Mouse (Mus musculus): ENCODE measurements around the gene Pgc. TPM values are rescaled to one million over a fixed set of nuclear protein-coding genes. Genes with fewer than 3 reads are reported as not detected.
A peak's percentile ranks its signal among the peaks of the same experiment; 100 is the strongest.

Gene Pgc
- total RNA-seq, 4 experiments from 2014 or later = not detected

DNA sequence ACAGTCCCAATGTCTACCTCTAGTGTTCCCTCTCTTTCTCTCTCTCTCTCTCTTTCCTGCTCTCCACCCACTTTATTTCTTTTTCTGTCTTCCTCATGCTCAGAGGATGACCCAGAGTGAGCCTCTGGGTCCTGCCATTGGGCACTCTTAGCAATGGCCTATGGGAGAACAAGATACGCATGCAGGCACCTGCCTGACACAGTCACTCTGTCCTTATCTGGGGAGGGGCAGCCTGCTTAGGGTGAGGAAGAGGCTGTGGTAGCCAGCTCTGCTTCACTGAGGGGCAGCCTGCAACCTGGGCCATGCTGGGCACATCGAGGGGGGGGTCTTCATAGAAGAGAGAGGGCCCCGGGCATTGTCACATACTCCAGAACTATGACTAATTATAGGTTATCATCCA is 23.0 kb downstream of the Pgc start:
- DNase-seq (ENCODE audit: low spot score in 2 of 2) = no peak

DNA sequence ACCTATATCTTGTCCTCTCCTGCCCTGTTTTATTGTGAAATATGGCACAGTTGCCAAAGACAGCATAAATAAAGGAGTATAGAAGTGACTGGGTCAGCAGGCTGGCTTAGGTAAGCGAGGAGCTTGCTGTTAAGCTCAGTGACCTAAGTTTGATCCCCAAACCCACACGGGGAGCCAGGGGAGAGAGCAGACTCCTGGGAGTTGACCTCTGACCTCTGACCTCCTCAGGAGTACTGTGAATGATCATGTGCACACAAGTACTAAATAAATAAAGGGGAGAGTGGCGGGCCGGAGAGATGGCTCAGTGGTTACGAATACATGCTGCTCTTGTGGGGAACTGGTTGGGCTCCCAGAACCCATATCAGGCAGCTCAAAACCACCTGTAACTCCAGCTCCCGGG is 23.5 kb downstream of the Pgc start:
- DNase-seq (ENCODE audit: low spot score in 2 of 2) = no peak

DNA sequence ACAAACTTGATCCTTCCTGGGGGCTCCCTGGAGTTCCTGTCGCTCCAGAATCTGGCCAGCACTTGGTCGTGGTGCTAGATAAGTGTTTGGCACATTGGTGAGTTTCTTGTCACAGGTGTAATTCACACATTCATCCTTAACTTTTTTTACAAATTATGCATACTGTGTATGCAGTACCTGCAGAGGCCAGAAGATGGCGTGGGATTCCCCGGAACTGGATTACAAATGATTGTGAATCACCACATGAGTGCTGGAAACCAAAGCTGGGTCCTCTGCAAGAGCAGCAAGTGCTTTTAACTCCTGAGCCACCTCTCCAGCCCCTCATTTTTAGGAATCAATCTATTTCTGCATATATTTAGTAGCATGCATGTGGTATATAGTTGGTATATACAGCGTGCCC is 25.2 kb downstream of the Pgc start:
- no peak for DNase-seq (ENCODE audit: low spot score in 2 of 2)

DNA sequence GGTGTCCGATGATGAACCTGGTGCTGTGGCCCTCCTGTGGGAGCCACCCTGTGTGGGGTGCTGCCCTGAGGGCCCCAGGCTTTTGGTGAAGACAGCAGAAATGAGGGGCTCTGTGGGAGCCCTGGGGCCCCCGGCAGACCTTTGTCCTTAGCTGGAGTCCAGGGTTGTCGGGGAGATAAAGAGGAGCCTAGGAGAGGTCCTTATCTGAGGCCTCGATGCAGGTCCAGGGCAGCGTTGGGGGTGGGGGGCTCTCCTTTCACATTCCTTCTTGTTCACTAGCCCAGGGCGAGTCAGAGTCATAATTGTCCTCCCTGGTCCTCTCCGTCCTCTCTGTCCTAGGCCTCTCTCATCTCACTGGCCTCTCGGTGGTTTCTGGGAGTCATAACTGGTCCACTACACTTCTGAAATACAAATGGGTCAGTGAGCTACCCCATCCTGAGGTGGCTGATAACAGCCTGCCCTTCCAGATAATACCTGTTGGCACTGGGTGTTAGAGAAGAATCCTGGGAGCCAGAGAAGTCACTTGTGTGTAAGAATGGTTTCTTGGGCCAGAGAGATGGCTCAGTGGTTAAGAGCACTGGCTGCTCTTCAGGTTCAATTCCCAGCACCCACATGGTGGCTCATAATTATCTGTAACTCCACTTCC is 26.6 kb downstream of the Pgc start:
- no peak for DNase-seq (ENCODE audit: low spot score in 2 of 2)

DNA sequence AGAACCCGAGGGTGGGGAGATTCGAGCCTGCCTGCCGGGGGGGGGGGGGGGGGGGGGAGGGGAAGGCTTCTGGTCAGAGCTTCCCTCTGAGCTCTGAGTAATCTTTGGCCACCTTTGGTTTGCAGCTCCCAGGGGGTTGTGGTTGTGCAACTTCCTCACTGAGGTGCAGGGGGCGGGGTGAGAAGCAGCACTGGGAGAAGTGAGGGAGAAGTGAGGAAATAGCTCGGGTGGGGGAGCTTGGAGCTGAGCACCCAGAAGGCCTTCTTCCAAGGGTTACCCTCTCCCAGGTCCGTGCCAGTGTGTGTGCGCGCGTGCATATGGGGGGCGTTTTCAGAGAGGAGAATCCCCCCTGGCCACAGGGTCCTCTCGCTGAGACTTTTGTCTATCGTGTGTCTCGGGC is 27.6 kb downstream of the Pgc start:
- DNase-seq (ENCODE audit: low spot score in 2 of 2) = no peak

DNA sequence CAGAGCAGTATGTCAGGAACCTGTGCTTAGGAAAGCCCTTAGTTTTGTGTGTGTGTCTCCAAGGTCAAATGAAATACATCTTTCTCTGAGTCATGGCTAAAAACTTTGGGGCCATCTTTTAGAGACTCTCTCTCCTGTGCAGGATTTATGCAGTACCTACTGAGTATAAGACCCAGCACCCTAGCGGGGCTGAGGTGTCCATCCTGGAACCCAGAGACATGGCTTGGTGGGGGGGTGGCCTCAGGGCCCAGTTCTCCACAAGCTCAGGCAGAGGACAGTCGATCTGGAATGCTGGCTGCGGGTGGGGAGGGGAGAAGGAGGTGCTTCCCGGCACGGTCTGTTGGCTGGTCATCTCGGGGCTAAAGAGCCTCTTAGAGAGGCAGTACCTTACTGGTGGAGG is 29.7 kb downstream of the Pgc start:
- no peak for DNase-seq (ENCODE audit: low spot score in 2 of 2)

DNA sequence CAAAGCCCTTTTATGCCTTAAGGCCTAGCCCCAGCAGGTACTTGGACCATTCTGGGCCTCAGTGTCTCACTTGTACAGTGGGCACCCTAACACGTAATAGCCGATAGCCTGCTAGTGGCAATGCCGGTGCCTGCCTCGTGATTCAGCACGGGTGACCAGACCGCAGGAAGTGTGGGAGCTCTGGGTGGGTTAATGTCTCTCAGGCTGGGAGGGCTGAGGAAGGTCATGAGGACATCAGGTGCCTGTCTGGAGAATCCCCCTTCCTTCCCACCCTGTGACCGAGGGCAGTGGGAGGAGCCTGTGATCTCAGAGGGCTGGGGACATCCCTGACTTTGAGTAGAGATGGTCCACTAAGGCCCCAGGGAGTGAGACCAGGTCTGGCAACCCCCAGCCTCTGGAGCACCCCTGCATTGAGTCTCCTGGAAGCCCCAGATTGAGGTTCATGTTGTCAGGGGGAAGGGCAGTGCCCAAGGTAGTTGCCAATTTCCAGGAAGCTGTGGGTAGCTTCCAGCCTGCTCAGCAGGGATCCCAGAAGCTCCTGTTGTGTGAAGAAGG is 30.5 kb downstream of the Pgc start:
- no peak for DNase-seq (ENCODE audit: low spot score in 2 of 2)

DNA sequence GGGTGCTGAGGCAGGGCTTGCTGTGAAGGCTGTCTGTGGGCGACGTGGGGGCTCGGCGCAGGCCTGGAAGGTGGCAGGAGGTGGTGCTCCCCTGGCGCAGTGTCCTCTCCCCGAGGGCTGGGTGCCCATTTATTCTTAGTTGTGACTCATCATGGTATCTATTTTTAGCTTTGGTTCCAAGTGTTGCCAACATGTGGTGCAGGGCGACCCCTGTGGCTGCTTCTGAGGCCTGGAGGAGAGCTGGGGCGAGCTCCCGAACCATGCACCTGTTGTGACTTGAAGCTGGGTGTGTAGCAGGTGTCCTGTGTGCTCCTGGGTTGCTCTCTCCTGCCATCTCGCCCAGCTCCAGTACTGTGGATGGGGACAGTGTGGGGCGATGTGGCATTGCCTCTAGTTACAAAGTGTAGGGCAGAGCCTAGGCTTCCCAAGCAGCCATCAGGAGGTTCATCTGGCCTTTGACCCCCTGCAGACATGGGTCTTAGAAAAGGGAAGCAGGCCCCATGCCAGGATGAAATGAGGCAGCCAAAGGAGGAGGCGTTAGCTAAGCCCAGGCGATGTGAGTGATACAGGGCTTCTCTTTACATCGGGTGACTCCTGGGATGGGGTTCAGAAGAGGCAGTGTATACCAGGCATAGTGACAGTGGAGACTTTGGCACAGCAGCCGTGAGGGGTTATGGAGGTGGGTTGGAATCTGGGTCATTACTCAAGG is 33.2 kb downstream of the Pgc start:
- peak in 1 of 2 experiments; percentile 37 for DNase-seq (ENCODE audit: low spot score in 2 of 2)

DNA sequence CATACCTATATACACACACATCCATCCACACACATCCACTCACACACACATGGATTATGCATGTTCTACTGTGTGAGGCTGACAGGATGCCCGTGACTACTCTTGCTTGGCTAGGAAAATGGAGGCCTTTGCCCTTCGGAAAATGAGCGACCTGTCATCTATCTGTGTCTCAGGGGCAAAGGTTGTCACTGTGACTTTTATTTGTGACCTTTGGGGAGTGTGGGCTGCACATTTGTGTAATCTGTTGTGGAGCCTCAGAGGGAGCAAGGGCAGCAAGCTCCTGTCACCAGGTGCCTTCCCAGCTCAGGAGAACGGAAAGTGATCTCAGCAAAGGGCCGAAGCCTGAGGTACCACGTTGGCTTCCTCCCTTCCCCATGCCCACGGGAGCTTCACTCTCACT is 35.4 kb downstream of the Pgc start:
- DNase-seq (ENCODE audit: low spot score in 2 of 2) = no peak

DNA sequence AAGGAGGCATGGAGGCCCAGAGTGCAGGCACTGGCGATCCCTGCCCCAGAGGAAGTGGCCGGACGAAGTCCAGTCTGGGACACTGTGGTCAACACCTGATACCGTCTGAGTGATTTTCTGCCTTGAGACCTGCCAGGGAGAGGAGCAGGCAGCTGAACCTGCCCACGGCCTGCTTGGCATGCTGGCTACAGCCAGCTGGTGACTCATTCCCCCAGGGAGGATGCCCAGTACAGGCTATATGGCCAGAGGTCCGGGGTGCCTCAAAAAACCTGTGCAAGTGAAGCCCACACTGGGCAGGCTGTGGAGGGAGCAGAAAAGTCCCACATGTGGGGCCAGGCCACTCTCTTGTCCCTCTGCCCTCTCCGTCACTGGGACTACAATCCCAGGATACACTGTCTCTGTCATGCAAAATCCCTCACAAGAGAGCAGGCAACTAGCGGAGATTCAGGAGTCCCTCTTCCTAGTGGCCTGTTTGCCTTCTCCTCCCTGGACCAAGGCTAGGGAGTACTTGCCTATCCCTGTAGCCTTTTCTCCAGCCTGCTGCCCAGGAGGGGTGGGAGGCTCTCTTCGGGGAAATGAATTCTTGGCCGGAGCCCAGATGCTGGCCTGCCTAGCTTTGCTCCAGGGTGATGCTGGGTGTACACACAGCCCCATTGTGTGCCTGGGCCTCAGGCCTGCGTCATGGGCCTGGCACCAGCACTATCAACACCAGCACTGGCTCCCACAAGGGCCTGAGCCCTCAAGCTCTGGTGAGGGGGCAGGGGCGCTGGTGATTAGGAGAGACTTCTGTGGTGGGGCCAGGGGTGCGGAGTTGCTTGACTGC is 36.1 kb downstream of the Pgc start:
- peak; percentile 58 to 88 for DNase-seq (ENCODE audit: low spot score in 2 of 2)

DNA sequence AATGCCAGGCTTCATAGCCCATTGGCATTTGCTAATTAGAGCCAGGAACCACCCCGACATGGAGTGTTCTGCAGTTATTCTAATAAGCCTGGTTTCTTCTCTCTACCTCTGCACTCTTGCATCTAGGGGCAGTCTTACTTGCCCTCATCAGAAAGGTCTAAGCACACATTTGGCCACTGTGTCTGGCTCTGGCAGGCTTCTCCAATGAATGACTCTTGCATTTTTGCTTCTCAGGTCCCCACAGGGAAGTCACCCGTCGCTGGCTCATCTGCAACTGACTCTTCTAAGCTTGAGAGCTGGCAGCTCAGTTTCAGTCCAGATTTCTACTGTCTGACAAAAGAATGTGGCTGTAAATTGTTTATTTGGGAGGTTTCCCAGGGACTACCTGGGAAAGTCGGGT is 39.3 kb downstream of the Pgc start:
- DNase-seq (ENCODE audit: low spot score in 2 of 2) = no peak

DNA sequence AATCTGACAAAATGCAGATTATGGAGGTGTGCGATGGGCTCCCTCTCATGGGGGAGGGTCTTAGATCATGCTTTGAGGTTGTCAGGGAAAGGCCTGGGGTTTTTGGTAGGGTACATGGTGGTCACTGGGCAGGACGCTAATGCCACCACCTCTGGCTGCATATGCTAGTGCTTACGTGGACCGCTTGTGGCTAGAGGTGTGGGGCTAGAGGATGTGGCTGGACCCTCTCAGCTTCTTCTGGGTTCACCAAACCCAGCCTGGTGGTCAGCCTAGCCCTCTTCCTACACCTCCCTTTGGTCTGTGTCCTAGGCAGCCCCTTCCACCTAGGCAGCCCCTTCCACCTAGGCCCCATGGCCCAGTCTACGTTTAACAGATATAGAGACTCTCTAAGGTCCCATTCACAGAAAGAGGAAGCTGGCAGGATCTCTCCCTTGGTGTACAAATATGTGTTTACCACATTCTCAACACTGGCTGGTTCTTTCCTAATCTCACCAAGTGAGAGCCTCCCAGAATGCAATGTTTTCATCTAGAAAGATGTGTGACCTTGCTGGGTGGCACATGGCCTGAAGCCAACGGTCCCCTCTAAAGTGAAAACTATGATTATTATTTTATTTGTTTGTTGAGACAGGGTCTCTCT is 39.9 kb downstream of the Pgc start:
- DNase-seq (ENCODE audit: low spot score in 2 of 2) = no peak

DNA sequence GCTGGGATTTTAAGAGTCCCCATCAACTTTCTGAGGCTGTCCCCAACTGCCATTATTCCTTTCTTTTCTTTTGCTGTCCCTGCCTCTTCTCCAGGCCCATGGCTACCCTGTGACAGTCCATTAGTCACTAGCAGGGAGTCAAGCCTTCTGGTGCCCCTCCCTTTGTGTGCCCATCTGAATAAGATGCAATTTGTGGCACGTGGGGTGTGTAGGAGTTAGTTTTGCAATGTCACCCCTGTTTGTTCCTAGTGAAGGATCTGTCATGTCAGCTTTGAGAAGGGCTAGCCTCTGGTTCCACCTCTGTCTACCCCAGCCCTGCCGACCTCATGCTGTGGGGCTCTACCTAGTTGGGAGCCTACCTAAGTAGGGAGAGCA is 40.4 kb downstream of the Pgc start:
- DNase-seq (ENCODE audit: low spot score in 2 of 2) = no peak

DNA sequence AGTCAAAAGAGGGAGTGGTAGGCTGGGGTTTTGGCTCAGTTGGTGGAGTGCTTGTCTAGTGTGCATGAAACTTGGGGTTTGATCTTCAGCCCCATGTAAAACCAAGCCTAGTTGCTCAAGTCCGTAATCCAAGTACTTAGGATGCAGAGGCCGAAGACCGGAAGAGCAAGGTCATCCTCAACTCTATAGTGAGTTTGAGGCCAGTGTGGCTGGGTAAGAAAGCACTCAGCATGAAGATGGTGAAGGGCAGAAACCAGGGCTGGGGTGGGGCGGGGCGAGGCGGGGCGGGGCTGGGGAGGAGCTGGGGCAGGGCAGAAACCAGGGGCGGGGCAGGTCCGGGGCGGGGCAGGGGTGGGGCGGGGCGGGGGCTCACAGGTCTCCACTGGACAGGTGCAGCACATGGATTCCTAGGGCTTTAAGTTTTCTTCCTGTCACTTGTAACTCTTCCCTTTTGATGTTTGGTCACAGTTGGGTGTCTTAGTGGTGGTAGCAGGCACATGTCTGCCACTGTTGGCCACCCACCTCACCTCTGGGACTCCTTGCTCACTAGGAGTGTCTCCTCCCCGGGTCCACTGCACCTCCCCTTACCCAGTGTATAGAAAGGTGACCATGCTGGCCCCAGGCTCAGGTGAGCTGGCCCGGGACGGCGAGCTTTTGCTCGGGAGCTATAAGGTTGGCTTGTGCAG is 41.0 kb downstream of the Pgc start:
- no peak for DNase-seq (ENCODE audit: low spot score in 2 of 2)

DNA sequence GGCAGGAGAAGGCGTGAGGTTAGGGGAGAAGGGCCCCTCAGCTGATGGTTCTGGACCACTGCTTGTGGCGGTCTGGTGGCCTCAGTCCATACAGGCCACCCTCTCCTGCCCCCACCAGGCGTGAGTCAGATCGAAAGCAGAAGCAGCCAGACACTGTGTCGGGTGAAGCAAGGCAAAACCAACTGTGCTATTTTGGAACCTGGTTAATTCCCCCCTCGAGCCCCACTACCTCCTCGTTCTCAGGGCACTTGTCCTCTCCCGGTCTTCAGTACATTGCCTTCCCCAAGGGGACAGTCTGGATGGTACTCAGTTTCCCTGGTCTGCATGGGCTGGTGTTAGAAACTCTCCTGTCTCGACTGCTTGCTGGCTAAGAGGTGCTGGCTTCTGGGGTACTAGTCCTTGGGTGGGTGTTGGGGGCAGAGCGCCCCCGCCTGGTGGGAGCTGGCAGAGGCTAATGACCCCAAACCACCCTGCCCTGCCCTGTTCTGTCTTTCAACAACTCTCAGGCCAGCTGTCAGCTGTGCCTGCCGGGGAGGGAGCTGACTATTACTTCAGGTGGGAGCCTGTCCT is 42.1 kb downstream of the Pgc start:
- DNase-seq (ENCODE audit: low spot score in 2 of 2) = no peak

DNA sequence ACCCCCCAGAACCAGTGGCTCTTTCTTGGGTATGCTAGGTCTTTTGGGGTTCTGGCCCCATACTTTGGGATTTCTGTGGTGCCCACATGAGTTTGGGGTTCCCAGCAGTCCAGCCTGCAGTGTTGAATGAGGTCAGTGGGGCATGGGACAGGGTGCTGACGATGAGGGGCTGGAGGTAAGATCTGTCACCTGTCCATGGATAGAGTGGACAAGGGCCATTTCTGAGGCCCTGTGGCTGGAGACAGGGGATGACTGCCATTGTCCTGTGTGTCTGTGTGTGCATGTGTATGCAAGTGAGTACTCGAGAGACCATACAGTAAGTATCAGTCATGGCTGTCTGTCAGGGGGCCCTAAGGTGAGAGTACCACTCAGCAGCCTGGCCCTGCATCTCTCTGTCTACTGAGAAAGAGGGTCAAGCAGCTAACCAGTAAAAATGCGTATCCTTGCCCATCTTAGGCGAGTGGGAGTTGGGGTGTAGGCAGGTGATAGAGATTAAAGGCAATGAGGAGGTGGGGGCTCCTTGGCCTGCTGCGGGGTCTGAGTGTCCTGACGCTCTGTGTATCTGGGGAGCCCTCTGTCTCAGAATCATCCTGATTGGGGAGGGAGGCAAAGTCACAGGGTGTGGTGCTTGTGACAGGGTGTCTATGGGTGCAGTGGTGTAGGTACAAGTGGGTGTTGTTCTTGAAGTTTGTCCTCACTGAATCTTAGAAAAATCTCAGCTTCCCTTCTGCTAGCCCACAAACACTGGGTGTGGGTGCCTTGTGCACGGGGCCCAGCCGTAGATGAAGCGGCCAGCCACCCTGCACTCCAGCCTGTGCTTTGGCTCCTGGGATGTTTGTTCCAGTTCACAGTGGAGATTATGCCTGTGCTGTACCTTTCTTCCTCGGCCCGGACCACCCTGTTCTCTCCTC is 43.0 kb downstream of the Pgc start:
- no peak for DNase-seq (ENCODE audit: low spot score in 2 of 2)

DNA sequence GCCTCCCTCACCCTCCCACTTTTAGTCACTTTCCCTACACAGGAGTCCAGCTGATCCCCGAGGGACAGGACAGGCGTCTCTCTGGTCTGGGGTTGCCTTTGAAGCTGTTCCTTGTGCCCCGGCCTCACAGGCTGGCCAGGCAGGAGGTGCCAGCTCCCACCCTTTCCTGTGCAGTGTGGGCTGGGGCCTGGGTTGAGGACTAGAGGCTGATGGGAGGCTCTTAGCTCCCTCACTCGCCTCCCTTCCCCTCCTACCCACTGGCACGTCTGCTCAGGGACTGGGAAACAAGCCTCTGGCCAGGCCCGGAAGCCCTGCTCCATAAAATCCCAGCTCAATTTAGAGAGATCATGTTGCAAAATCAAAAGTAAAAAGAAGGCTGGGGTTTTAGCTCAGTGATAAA is 47.0 kb downstream of the Pgc start:
- DNase-seq (ENCODE audit: low spot score in 2 of 2) = no peak

DNA sequence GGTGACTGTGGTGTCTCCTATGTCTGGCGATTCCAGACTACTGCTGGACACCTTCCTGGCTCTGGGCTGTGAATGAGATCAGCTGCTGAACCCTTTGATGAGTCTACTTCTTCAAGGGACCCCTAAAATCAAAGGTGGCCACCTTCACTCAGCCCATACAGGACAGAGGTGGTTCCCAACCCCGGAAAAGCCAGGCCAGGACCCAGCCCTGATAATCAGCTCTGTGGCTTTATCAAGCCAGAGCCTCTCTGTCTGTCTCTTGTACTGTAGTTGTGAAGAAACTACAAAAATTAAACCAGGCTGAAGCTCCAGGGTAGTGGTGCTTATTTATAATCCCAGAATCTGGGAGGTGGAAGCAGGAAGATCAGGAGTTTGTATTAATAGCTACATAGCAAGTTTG is 50.5 kb downstream of the Pgc start:
- DNase-seq (ENCODE audit: low spot score in 2 of 2) = no peak

DNA sequence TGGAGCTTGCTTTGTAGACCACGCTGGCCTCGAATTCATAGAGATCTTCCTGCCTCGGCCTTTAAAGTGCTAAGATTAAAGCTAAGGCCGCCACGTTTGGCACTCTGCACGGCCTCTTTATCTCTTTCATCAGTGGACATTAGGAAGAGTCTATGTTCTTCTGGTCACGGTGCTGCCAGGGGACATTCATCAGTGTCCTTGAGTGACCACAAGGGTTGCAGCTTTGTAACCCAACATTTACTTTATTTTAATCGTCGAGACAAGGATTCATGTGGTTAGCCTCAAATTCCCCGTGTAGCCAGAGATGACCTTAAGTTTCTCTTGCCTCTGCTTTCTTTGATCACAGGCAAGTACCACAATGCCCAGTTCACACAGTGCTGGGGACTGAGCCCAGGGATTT is 53.8 kb downstream of the Pgc start:
- no peak for DNase-seq (ENCODE audit: low spot score in 2 of 2)

DNA sequence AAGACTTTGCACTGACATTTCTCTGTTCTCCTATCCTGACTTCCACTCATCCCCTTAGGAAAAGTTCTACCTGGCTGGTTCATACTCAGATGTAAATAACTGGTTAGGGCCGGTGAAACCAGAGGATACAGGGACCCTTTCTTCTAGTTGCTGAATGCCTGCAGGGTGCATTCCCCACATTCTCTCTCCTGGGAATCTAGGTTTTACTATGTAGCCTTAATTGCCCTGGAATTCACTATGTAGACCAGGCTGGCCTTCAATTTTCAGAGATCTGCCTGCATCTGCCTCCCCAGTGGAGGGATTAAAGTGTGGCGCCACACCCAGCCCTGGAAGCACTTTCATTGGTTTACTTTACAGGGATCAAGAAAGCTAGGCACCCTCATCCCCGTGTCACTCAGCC is 55.8 kb downstream of the Pgc start:
- no peak for DNase-seq (ENCODE audit: low spot score in 2 of 2)
